Mouse (Mus musculus): Measurements from ENCODE around the gene Cisd1. TPM values are rescaled to one million over a fixed set of nuclear protein-coding genes. Genes with fewer than 3 reads are reported as not detected.

Gene Cisd1
- polyA plus RNA-seq, 1 experiment, result 24.2 TPM

GRCm38 (mm10) chr10:71339463-71339862 lies 5.3 kb downstream of the Cisd1 start:
- Histone ChIP-seq H3K27ac (ENCODE audit: control insufficient read depth, insufficient read depth, low read depth, low read length, poor library complexity) (no peak overlapping the region), H3K4me1 (ENCODE audit: control insufficient read depth, insufficient read depth, low read length) (no peaks in the 10 kb centered on the region; the same call in 1 of the 2 replicates), H3K4me3 (replicated peaks; ENCODE audit: control insufficient read depth, low read depth, low read length) (no peak overlapping the region)
- 9% methylated on average over 4 of the region's 4 CpGs for WGBS
- no peak for TF ChIP-seq POLR2A (IDR thresholded peaks at IDR 0.05; ENCODE audit: borderline replicate concordance, control insufficient read depth, low read depth, low read length)
- TF ChIP-seq CTCF (IDR thresholded peaks at IDR 0.05; ENCODE audit: control insufficient read depth, insufficient read depth, low read length), result no peak

- Histone ChIP-seq H3K4me1 (ENCODE audit: control insufficient read depth, insufficient read depth, low read length) (no peaks in the 10 kb centered on the region), H3K27ac (ENCODE audit: control insufficient read depth, insufficient read depth, low read depth, low read length, poor library complexity) (no peak overlapping the region; the same call in 1 of the 2 replicates), H3K4me3 (replicated peaks; ENCODE audit: control insufficient read depth, low read depth, low read length) (no peak overlapping the region)
- 63% methylated on average over 8 of the region's 8 CpGs for WGBS
- TF ChIP-seq POLR2A (IDR thresholded peaks at IDR 0.05; ENCODE audit: borderline replicate concordance, control insufficient read depth, low read depth, low read length) (no peak), CTCF (IDR thresholded peaks at IDR 0.05; ENCODE audit: control insufficient read depth, insufficient read depth, low read length) (no peak)
These were observed 6.4 kb downstream of the Cisd1 start for GRCm38 (mm10) chr10:71338156-71338905.

- Histone ChIP-seq H3K4me1 (ENCODE audit: control insufficient read depth, insufficient read depth, low read length) (no peaks in the 10 kb centered on the region), H3K27ac (ENCODE audit: control insufficient read depth, insufficient read depth, low read depth, low read length, poor library complexity) (no peak overlapping the region), H3K4me3 (replicated peaks; ENCODE audit: control insufficient read depth, low read depth, low read length) (no peak overlapping the region)
- TF ChIP-seq POLR2A (IDR thresholded peaks at IDR 0.05; ENCODE audit: borderline replicate concordance, control insufficient read depth, low read depth, low read length) (no peak), CTCF (IDR thresholded peaks at IDR 0.05; ENCODE audit: control insufficient read depth, insufficient read depth, low read length) (no peak)
- 87% methylated on average over 2 of the region's 2 CpGs for WGBS
These were observed 7.0 kb downstream of the Cisd1 start for GRCm38 (mm10) chr10:71337733-71338132.

- WGBS, result 89% methylated on average over 9 of the region's 9 CpGs
- H3K27ac ChIP-seq (ENCODE audit: control insufficient read depth, insufficient read depth, low read depth, low read length, poor library complexity), result no peak overlapping the region
- no peak overlapping the region for H3K4me3 ChIP-seq (replicated peaks; ENCODE audit: control insufficient read depth, low read depth, low read length)
- no peaks in the 10 kb centered on the region for H3K4me1 ChIP-seq (ENCODE audit: control insufficient read depth, insufficient read depth, low read length)
- TF ChIP-seq CTCF (IDR thresholded peaks at IDR 0.05; ENCODE audit: control insufficient read depth, insufficient read depth, low read length) (no peak), POLR2A (IDR thresholded peaks at IDR 0.05; ENCODE audit: borderline replicate concordance, control insufficient read depth, low read depth, low read length) (no peak)
These were observed 11.9 kb downstream of the Cisd1 start for GRCm38 (mm10) chr10:71332859-71333258.

GRCm38 (mm10) chr10:71332376-71332775 lies 12.4 kb downstream of the Cisd1 start:
- H3K27ac ChIP-seq (ENCODE audit: control insufficient read depth, insufficient read depth, low read depth, low read length, poor library complexity), result no peak overlapping the region
- 84% methylated on average over 4 of the region's 4 CpGs for WGBS

GRCm38 (mm10) chr10:71331908-71332307 lies 12.8 kb downstream of the Cisd1 start:
- WGBS, result 90% methylated on average over 7 of the region's 7 CpGs
- TF ChIP-seq CTCF (IDR thresholded peaks at IDR 0.05; ENCODE audit: control insufficient read depth, insufficient read depth, low read length) (no peak), POLR2A (IDR thresholded peaks at IDR 0.05; ENCODE audit: borderline replicate concordance, control insufficient read depth, low read depth, low read length) (no peak)

More at GRCm38 (mm10) chr10:71332376-71332775, 12.4 kb downstream of the Cisd1 start:
- TF ChIP-seq CTCF (IDR thresholded peaks at IDR 0.05; ENCODE audit: control insufficient read depth, insufficient read depth, low read length) (peak; percentile 39), POLR2A (IDR thresholded peaks at IDR 0.05; ENCODE audit: borderline replicate concordance, control insufficient read depth, low read depth, low read length) (no peak)
- Histone ChIP-seq H3K4me3 (replicated peaks; ENCODE audit: control insufficient read depth, low read depth, low read length) (no peak overlapping the region), H3K4me1 (ENCODE audit: control insufficient read depth, insufficient read depth, low read length) (no peaks in the 10 kb centered on the region)

GRCm38 (mm10) chr10:71330070-71330469 lies 14.7 kb downstream of the Cisd1 start:
- WGBS, result 90% methylated on average over 12 of the region's 12 CpGs
- no peak for TF ChIP-seq POLR2A (IDR thresholded peaks at IDR 0.05; ENCODE audit: borderline replicate concordance, control insufficient read depth, low read depth, low read length)
- TF ChIP-seq CTCF (IDR thresholded peaks at IDR 0.05; ENCODE audit: control insufficient read depth, insufficient read depth, low read length), result no peak
- Histone ChIP-seq H3K4me1 (ENCODE audit: control insufficient read depth, insufficient read depth, low read length) (no peaks in the 10 kb centered on the region), H3K27ac (ENCODE audit: control insufficient read depth, insufficient read depth, low read depth, low read length, poor library complexity) (no peak overlapping the region), H3K4me3 (replicated peaks; ENCODE audit: control insufficient read depth, low read depth, low read length) (no peak overlapping the region)

More at GRCm38 (mm10) chr10:71331908-71332307, 12.8 kb downstream of the Cisd1 start:
- Histone ChIP-seq H3K4me1 (ENCODE audit: control insufficient read depth, insufficient read depth, low read length) (no peaks in the 10 kb centered on the region), H3K4me3 (replicated peaks; ENCODE audit: control insufficient read depth, low read depth, low read length) (no peak overlapping the region), H3K27ac (ENCODE audit: control insufficient read depth, insufficient read depth, low read depth, low read length, poor library complexity) (no peak overlapping the region)

- TF ChIP-seq POLR2A (IDR thresholded peaks at IDR 0.05; ENCODE audit: borderline replicate concordance, control insufficient read depth, low read depth, low read length) (no peak), CTCF (IDR thresholded peaks at IDR 0.05; ENCODE audit: control insufficient read depth, insufficient read depth, low read length) (no peak)
- no peaks in the 10 kb centered on the region for H3K4me1 ChIP-seq (ENCODE audit: control insufficient read depth, insufficient read depth, low read length)
These were observed 15.5 kb downstream of the Cisd1 start for GRCm38 (mm10) chr10:71329295-71329694.

More at GRCm38 (mm10) chr10:71329295-71329694, 15.5 kb downstream of the Cisd1 start:
- WGBS, result 85% methylated on average over 6 of the region's 6 CpGs
- Histone ChIP-seq H3K4me3 (replicated peaks; ENCODE audit: control insufficient read depth, low read depth, low read length) (no peak overlapping the region), H3K27ac (ENCODE audit: control insufficient read depth, insufficient read depth, low read depth, low read length, poor library complexity) (no peak overlapping the region)

Measured in bone marrow, adult 2 months (tissue).